In genomic region chr2:125291101-125291500, GRCm38 (mm10) we compare ENCODE assay signal across 17 mouse cellular contexts. TPM values are rescaled to one million over a fixed set of nuclear protein-coding genes. Genes with fewer than 3 reads are reported as not detected.
DNase-seq lines count a peak whose midpoint lies in the region; TF ChIP-seq lines count a peak whose summit lies in the region.
"Had no signal": no experiment of that assay in that cellular context is flagged by ENCODE, and none has a peak within 500 bp of the region (broad histone marks: within the 10 kb centered on the region; RNA-seq: fewer than 3 reads in every experiment).

No protein-coding gene starts in this region.

- H3K27ac ChIP-seq in gastrocnemius, adult 2 months = peak overlapping the region; percentile 64
- H3K27ac ChIP-seq in embryonic fibroblast, embryonic 13.5 days (ENCODE audit: insufficient read depth, low read length) = peak overlapping the region; percentile 99
- H3K27ac ChIP-seq: embryonic facial prominence, embryonic 15.5 days; heart, embryonic 15.5 days; hindbrain, embryonic 13.5 days; liver, embryonic 15.5 days; midbrain, embryonic 13.5 days had no signal

- H3K4me1 ChIP-seq in lung, adult 2 months (ENCODE audit: control insufficient read depth, insufficient read depth, low read length) = no peaks in the 10 kb centered on the region
- H3K4me1 ChIP-seq in embryonic fibroblast, embryonic 13.5 days (ENCODE audit: control insufficient read depth, insufficient read depth, low read length) = peaks cover 21% of the 10 kb centered on the region
- H3K4me1 ChIP-seq: liver, embryonic 15.5 days; megakaryocyte, embryonic 14.5 days; midbrain, embryonic 13.5 days had no signal

- peak; percentile 64 for DNase-seq in gastrocnemius, adult 2 months
- no peak for DNase-seq in gastrocnemius, adult 18-20 months (ENCODE audit: low spot score)
- DNase-seq in heart, postnatal 36 days = peak; percentile 22 to 23
- DNase-seq in heart, adult 11 months = no peak
- peak; percentile 37 to 71 for DNase-seq in lung, postnatal 4 days
- no peak for DNase-seq in lung, adult 2 months
- DNase-seq: cerebellum, adult 11 months; cerebellum, adult 9-11 months; kidney, adult 18-20 months; liver had no signal

- TF ChIP-seq CTCF in gastrocnemius, adult 2 months (IDR thresholded peaks at IDR 0.05) = no peak
- no peak for TF ChIP-seq CTCF in lung, adult 2 months (IDR thresholded peaks at IDR 0.05; ENCODE audit: insufficient read depth, low read length)
- no peak for TF ChIP-seq CTCF in embryonic fibroblast, embryonic 13.5 days (IDR thresholded peaks at IDR 0.05; ENCODE audit: borderline replicate concordance, insufficient read depth, low read length)

- no peak for TF ChIP-seq POLR2A in lung, adult 2 months (IDR thresholded peaks at IDR 0.05; ENCODE audit: borderline replicate concordance, extremely low read depth, low read depth, low read length)
- no peak for TF ChIP-seq POLR2A in embryonic fibroblast, embryonic 13.5 days (IDR thresholded peaks at IDR 0.05; ENCODE audit: low read depth, low read length)

- 67% methylated on average over 1 of the region's 1 CpGs for WGBS in lung, adult 2 months

- H3K4me3 ChIP-seq in gastrocnemius, adult 2 months = no peak overlapping the region
- no peak overlapping the region for H3K4me3 ChIP-seq in lung, adult 2 months (replicated peaks; ENCODE audit: extremely low read depth, low read depth, low read length)
- no peak overlapping the region for H3K4me3 ChIP-seq in embryonic fibroblast, embryonic 13.5 days (ENCODE audit: insufficient read depth, low read length)
- H3K4me3 ChIP-seq: embryonic facial prominence, embryonic 15.5 days; heart, embryonic 15.5 days; hindbrain, embryonic 13.5 days; liver, embryonic 15.5 days; megakaryocyte, embryonic 14.5 days; midbrain, embryonic 13.5 days had no signal

- intact Hi-C loops in gastrocnemius, adult 2 months (cut with DNase I) = no loop called here
- intact Hi-C loops in heart, postnatal 36 days (cut with DNase I) = no loop called here

RNA-seq across cellular contexts. Expression of gene Dut, which starts 44.1 kb away (rescaled TPM):
- total RNA-seq in gastrocnemius, adult 2 months (2021) = 1 to 10 TPM; 7.0 to 7.3 TPM
- 1 to 10 TPM; 6.8 TPM for total RNA-seq in gastrocnemius, adult 18-20 months (2021)
- 10 to 100 TPM; 25.7 to 28.3 TPM for total RNA-seq in heart, postnatal 36 days (2021)
- polyA plus RNA-seq in lung, adult 2 months (2012; rRNA removed) = 15.1 and 21.2 TPM in 2 replicates
- 58.6 and 66.6 TPM in 2 replicates for polyA plus RNA-seq in embryonic fibroblast, embryonic 13.5 days (2011; ENCODE audit: insufficient read length, low read depth, missing spikeins)

Comparison
In these comparisons a context has a peak if more than half of its experiments do, and no peak if none do; other contexts are left out.
1. DNase-seq: peak in gastrocnemius, adult 2 months (single experiment), heart, postnatal 36 days (2 of 2) and lung, postnatal 4 days (2 of 2); none in gastrocnemius, adult 18-20 months (single experiment), heart, adult 11 months (single experiment) and lung, adult 2 months (single experiment).